Mouse (Mus musculus) CH12.LX (cell line): ENCODE data around the gene Senp6. TPM values are rescaled to one million over a fixed set of nuclear protein-coding genes. Genes with fewer than 3 reads are reported as not detected.

Experiments used
- DNase-seq: peaks from one replicate; pipeline ENCODE4 v3.0.0-alpha.2; 2013; ENCODE audit errors: extremely low read depth
- H3K27ac ChIP-seq: 2 replicates; pipeline ENCODE4 v1.5.1; 2012; ENCODE audit warnings: low read depth, mild to moderate bottlenecking, control low read depth, moderate library complexity; ENCODE audit not compliant: insufficient read depth
- H3K27me3 ChIP-seq: replicated peaks from 2 replicates; pipeline ENCODE3; 2012; ENCODE audit warnings: inconsistent platforms
- H3K36me3 ChIP-seq, 2 experiments: replicated peaks in 1 of 2; 2 replicates each; pipeline versions ENCODE3 to v1.6.1; 2012; ENCODE audit warnings: inconsistent platforms in 1 of 2, low read length in 1 of 2, mild to moderate bottlenecking in 1 of 2, mixed read lengths in 1 of 2, moderate library complexity in 1 of 2; ENCODE audit not compliant: control insufficient read depth in 1 of 2, insufficient read depth in 1 of 2
- H3K4me1 ChIP-seq, 2 experiments: 2 replicates each; pipeline ENCODE4 v1.6.1; 2012; ENCODE audit warnings: inconsistent platforms in 1 of 2, moderate library complexity in 1 of 2; ENCODE audit not compliant: insufficient read depth in 2 of 2, control insufficient read depth in 1 of 2
- H3K4me2 ChIP-seq: 2 replicates; pipeline ENCODE4 v1.6.1; 2012; ENCODE audit warnings: low read depth, mild to moderate bottlenecking, control low read depth; ENCODE audit not compliant: poor library complexity, insufficient read depth, severe bottlenecking
- H3K4me3 ChIP-seq, 3 experiments: fragments of 150-350 bp in 1 of 3; sonication (generic) in 1 of 3; replicated peaks in 1 of 3; 2 replicates each; pipeline versions ENCODE3 to v1.5.1; 2011 to 2012; ENCODE audit warnings: low read depth in 2 of 3, low read length in 2 of 3, mild to moderate bottlenecking in 2 of 3, moderate library complexity in 2 of 3, control low read depth in 1 of 3, improper control_type of control experiment in 1 of 3, inconsistent platforms in 1 of 3, mixed read lengths in 1 of 3; ENCODE audit not compliant: poor library complexity in 1 of 3
- H3K79me2 ChIP-seq: replicated peaks from 2 replicates; pipeline ENCODE4 v1.6.1; 2012; ENCODE audit warnings: mild to moderate bottlenecking, moderate library complexity; ENCODE audit not compliant: control insufficient read depth, poor library complexity, insufficient read depth, severe bottlenecking; ENCODE audit errors: extremely low read depth
- H3K9ac ChIP-seq: 2 replicates; pipeline ENCODE4 v1.6.1; 2012; ENCODE audit warnings: low read depth, mild to moderate bottlenecking, control low read depth, moderate library complexity; ENCODE audit not compliant: insufficient read depth
- H3K9me3 ChIP-seq: replicated peaks from 2 replicates; pipeline ENCODE3; 2012; ENCODE audit warnings: low read length, inconsistent platforms, mixed read lengths
- CHD2 ChIP-seq: IDR thresholded peaks from 2 replicates; pipeline ENCODE4 v1.6.1; 2011; ENCODE audit warnings: low read length, improper control_type of control experiment
- EP300 ChIP-seq: IDR thresholded peaks from 2 replicates; pipeline ENCODE4 v1.6.1; 2011; ENCODE audit warnings: low read length, improper control_type of control experiment
- HCFC1 ChIP-seq: IDR thresholded peaks from 2 replicates; pipeline ENCODE4 v1.6.1; 2012; ENCODE audit warnings: low read depth, mild to moderate bottlenecking, inconsistent platforms, low read length, improper control_type of control experiment
- IRF4 ChIP-seq: IDR thresholded peaks from 2 replicates; pipeline ENCODE4 v1.6.1; 2014; ENCODE audit warnings: low read depth, mild to moderate bottlenecking, inconsistent platforms, low read length, improper control_type of control experiment
- MXI1 ChIP-seq: IDR thresholded peaks from 2 replicates; pipeline ENCODE4 v1.6.1; 2011; ENCODE audit warnings: mild to moderate bottlenecking, low read depth, low read length, improper control_type of control experiment
- NELFE ChIP-seq: IDR thresholded peaks from 2 replicates; pipeline ENCODE4 v1.6.1; 2011; ENCODE audit warnings: low read depth, low read length, improper control_type of control experiment
- RCOR1 ChIP-seq: conservative IDR thresholded peaks from 2 replicates; pipeline ENCODE4 v1.6.1; 2012; ENCODE audit warnings: low read depth, mild to moderate bottlenecking, inconsistent platforms, low read length, improper control_type of control experiment
- TCF12 ChIP-seq: IDR thresholded peaks from 2 replicates; pipeline ENCODE4 v1.6.1; 2014; ENCODE audit warnings: low read depth, mild to moderate bottlenecking, inconsistent platforms, low read length, improper control_type of control experiment
- UBTF ChIP-seq: IDR thresholded peaks from 2 replicates; pipeline ENCODE4 v1.6.1; 2012; ENCODE audit warnings: low read depth, mild to moderate bottlenecking, inconsistent platforms, low read length, improper control_type of control experiment, moderate library complexity
- ZMIZ1 ChIP-seq: IDR thresholded peaks from 2 replicates; pipeline ENCODE4 v1.6.1; 2012; ENCODE audit warnings: low read depth, mild to moderate bottlenecking, inconsistent platforms, low read length, improper control_type of control experiment
- dilution Hi-C: fragments of 300-500 bp; cut with MboI; formaldehyde crosslinking; loops from 2 replicates; pipeline ENCODE4 v1.14.3; 2020; ENCODE audit warnings: low sequenced_read_pairs; ENCODE audit not compliant: extremely low pct_unique_long_range_greater_than_20kb, extremely low pct_ligation_motif_present
- in situ Hi-C: fragments of 300-500 bp; cut with MboI; formaldehyde crosslinking; loops from 3 replicates; pipeline ENCODE4 v1.14.3; 2019; ENCODE audit warnings: low sequenced_read_pairs, low pct_ligation_motif_present, low pct_unique_long_range_greater_than_20kb, mixed read lengths
- polyA plus RNA-seq: library from polyadenylated mRNA; unstranded; fragments of >175 nt; gene quantifications from 2 replicates; pipeline ENCODE4 v1.2.1, GENCODE M21; 2012; ENCODE audit warnings: low read depth; ENCODE audit not compliant: insufficient read length
- total RNA-seq, 2 experiments: library from RNA; depleted of rRNA; stranded (reverse); fragments of 300-350 nt in 1 of 2; fragments of >200 nt in 1 of 2; gene quantifications; 2 replicates each; pipeline ENCODE4 v1.2.3; 2012 to 2014

The Senp6 gene
- total and polyA plus RNA-seq, 3 experiments: 97.5 to 167 (median 113) TPM

DNA sequence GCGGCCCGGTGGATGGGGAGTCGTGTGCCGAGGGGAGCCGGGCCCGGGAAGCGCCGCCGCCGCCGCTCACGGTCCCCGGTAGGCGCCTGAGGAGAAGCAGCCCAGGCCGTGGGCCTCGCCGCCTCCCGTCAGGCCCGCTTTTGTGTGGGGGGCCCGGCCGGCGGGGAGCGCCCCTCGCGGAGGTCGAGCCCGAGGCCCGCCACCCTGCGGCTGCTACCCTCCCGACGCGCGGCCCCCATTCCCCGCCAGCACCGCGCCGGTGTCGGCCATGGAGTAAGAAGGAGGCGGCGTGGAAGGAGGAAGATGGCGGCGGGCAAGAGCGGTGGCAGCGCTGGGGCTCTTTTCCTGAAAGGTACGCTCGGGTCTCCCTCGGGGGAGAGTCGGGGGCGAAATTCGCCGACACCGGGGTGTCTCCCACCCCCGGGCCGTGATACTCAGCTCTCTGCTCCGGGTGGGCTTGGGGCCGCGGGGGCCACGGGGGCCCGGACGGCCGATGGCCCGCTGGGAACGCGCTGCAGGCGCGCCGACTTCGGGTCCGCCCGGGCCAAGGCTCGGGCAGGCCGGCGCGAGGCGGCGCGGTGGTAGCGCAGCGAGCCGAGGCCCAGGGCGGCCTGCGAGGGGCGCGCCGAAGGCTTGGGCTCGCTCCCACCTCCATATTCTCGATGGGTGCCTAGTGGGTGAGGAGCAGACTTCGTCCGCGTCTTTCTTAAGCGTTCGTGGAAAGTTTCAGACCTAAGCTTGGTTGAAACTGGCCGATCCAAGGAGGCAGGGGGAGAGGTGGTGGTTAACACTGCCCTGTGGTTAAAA lies 721 bp downstream of the Senp6 start:
- no peak overlapping the region for H3K4me2 ChIP-seq
- no peaks in the 10 kb centered on the region for H3K36me3 ChIP-seq
- peaks cover 52% of the 10 kb centered on the region for H3K79me2 ChIP-seq
- H3K9me3 ChIP-seq: peaks cover 6% of the 10 kb centered on the region
- peak; percentile 39 for DNase-seq
- H3K4me3 ChIP-seq: peak overlapping the region; percentile 83 to 98 (median 86)
- in situ Hi-C loops (no loop called here), dilution Hi-C loops (no loop called here)
- peaks cover 5 to 18% of the 10 kb centered on the region in 2 experiments for H3K4me1 ChIP-seq
- TF ChIP-seq HCFC1 (no peak), CHD2 (no peak), MXI1 (peak; percentile 17; the same call in 1 of the 2 replicates), UBTF (peak; percentile 96), TCF12 (peak; percentile 9; the same call in 1 of the 2 replicates), NELFE (peak; percentile 22; the same call in 1 of the 2 replicates), IRF4 (0 out of 2 replicates have a peak, but pooled peaks have one; percentile 2), ZMIZ1 (0 out of 2 replicates have a peak, but pooled peaks have one; percentile 31)
- no peaks in the 10 kb centered on the region for H3K27me3 ChIP-seq
- H3K9ac ChIP-seq: peak overlapping the region; percentile 99
- peak overlapping the region; percentile 83 for H3K27ac ChIP-seq

DNA sequence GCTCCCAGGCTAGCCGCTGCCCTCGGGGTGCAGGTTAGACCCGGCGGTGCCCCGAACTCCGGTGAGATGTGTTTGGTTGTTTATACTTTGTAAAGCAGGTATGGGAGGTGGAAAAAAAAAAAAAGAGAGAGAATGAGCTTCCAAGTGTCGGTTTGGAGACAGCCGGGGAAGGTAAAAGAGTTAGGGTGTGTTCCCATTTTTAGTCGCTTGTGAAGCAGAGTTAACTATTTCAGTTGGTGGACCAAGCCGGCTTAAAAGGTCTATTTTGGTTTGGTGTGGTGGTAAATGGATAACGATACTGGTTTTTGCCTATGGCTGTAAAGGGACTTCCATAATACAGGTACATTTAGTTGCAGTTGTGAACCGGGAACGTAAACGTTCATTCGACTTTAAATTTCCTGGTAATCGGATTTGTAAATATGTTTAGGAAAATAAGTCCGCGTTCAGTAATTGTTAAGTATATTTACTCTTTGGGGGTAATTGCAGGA lies 1.4 kb downstream of the Senp6 start:
- in situ Hi-C loops (no loop called here), dilution Hi-C loops (no loop called here)
- DNase-seq: no peak
- Histone ChIP-seq H3K4me2 (peak overlapping the region; percentile 55), H3K36me3 (no peaks in the 10 kb centered on the region), H3K4me1 (peaks cover 9 to 23% of the 10 kb centered on the region in 2 experiments), H3K79me2 (peaks cover 59% of the 10 kb centered on the region), H3K4me3 (peak overlapping the region; percentile 83 to 98 (median 86)), H3K27ac (peak overlapping the region; percentile 83; the same call in 1 of the 2 replicates), H3K9me3 (peaks cover 6% of the 10 kb centered on the region), H3K27me3 (no peaks in the 10 kb centered on the region), H3K9ac (peak overlapping the region; percentile 99)
- TF ChIP-seq RCOR1 (no peak), EP300 (0 out of 2 replicates have a peak, but pooled peaks have one; percentile 28), CHD2 (no peak)
